Mouse (Mus musculus) hindbrain, embryonic 11.5 days (tissue): Measurements from ENCODE around the gene Anks4b. TPM values are rescaled to one million over a fixed set of nuclear protein-coding genes. Genes with fewer than 3 reads are reported as not detected.

ENCODE experiments used
- ATAC-seq: fragments of 200-750 bp; cut with Nextera tagmentation; 2 replicates; pipeline ENCODE4 v1.8.0; 2017; ENCODE audit warnings: mild to moderate bottlenecking, moderate TSS enrichment, moderate library complexity; ENCODE audit not compliant: low FRiP score
- DNase-seq: peaks from one replicate; pipeline ENCODE4 v3.0.0-alpha.2; 2015; ENCODE audit warnings: low spot score
- H3K27ac ChIP-seq: fragments of 300-500 bp; sonication (generic); 2 replicates; pipeline ENCODE4 v1.5.1; 2014; ENCODE audit warnings: mild to moderate bottlenecking, low read depth, low read length
- H3K27me3 ChIP-seq: fragments of 300-500 bp; sonication (generic); 2 replicates; pipeline ENCODE4 v1.6.1; 2014; ENCODE audit warnings: mild to moderate bottlenecking, low read length, moderate library complexity, mixed read lengths; ENCODE audit not compliant: control insufficient read depth, insufficient read depth
- H3K36me3 ChIP-seq: fragments of 300-500 bp; sonication (generic); 2 replicates; pipeline ENCODE4 v1.6.1; 2014; ENCODE audit warnings: mild to moderate bottlenecking, low read length, moderate library complexity, mixed read lengths; ENCODE audit not compliant: control insufficient read depth, insufficient read depth
- H3K4me1 ChIP-seq: fragments of 300-500 bp; sonication (generic); replicated peaks from 2 replicates; pipeline ENCODE4 v1.6.1; 2014; ENCODE audit warnings: low read length, mixed read lengths; ENCODE audit not compliant: control insufficient read depth, insufficient read depth
- H3K4me2 ChIP-seq: fragments of 300-500 bp; sonication (generic); replicated peaks from 2 replicates; pipeline ENCODE4 v1.6.1; 2014; ENCODE audit warnings: mild to moderate bottlenecking, low read depth, low read length
- H3K4me3 ChIP-seq: fragments of 300-500 bp; sonication (generic); 2 replicates; pipeline ENCODE4 v1.5.1; 2014; ENCODE audit warnings: low read depth, low read length
- H3K9ac ChIP-seq: fragments of 300-500 bp; sonication (generic); 2 replicates; pipeline ENCODE4 v1.6.1; 2014; ENCODE audit warnings: low read depth, low read length
- H3K9me3 ChIP-seq: fragments of 300-500 bp; sonication (generic); 2 replicates; pipeline ENCODE4 v1.6.1; 2016; ENCODE audit warnings: low read length; ENCODE audit not compliant: control insufficient read depth
- WGBS: fragments of 180-500 bp; shearing (Covaris S2); extraction: QIAGEN DNeasy Blood & Tissue Kit; methylation state at CpG from one replicate; pipeline ENCODE4 v1.1.7; 2014; 5-methylcytosine and 5-hydroxymethylcytosine counted together
- polyA plus RNA-seq: library from polyadenylated mRNA; unstranded; fragments of >200 nt; fragmentation: Nextera tagmentation; extraction: Ambion mirVana; gene quantifications from 2 replicates; pipeline ENCODE4 v1.2.1, GENCODE M21; 2014

The Anks4b gene
- 0.08 TPM in 1 of 2 replicates, not detected in the other for polyA plus RNA-seq

DNA sequence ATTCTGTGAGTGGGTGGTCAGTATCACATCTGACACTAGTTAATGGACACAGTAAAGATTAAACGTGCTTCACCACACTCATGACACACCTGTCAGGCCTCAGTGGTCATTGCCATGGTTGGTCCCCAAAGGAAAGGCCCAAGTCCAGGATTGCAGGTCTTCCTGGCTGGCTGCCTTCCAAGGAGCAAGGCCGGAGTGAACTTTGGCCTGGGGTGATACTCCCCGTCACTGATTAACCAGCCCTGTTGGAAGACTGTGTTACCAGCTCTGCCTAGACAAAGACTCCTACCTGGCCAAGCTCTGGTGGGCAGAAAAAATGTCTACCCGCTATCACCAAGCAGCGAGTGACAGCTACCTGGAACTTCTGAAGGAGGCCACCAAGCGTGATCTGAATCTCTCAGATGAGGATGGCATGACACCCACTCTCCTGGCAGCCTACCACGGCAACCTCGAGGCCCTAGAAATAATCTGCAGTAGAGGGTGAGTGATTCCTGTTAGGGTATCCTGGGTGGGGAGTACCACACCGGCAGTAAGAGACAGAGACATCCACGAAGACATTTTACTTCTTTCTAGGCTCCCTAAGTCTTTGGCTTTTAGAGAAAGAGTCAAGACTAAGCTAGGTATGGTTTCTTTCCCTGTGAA, at the start of gene Anks4b:
Gene Anks4b, plus strand, starts transcription at position 256 of the 642 bp plus-strand sequence.
- H3K36me3 ChIP-seq, result no peaks in the 10 kb centered on the region
- H3K27me3 ChIP-seq, result no peaks in the 10 kb centered on the region
- no peak within 1 kb of the TSS for H3K9ac ChIP-seq
- ATAC-seq, result no peak
- no peak within 1 kb of the TSS for H3K4me2 ChIP-seq
- no peak within 1 kb of the TSS for H3K4me3 ChIP-seq
- no peak within 1 kb of the TSS for H3K27ac ChIP-seq
- no peaks in the 10 kb centered on the region for H3K4me1 ChIP-seq
- no peaks in the 10 kb centered on the region for H3K9me3 ChIP-seq
- WGBS, result 86% methylated on average over 10 of the region's 10 CpGs
- DNase-seq, result no peak

DNA sequence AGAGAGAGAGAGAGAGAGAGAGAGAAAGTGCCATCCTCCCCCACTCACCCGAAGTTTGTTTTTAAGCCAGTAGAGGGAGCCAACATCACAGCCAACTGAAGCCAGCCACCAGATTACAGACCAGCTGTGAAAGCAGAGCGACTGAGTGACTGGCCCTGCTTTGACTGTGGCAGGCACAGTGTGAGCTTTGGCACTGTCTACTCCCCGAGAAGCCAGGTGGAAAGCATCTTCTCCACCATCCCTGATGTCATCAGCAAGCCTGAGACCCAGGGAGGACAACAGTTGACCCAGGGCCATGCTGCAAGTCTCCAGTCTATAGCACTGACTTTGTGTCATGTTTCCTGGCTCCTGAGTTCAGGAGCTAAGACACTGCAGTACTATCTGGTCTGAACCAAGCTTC, 48.8 kb upstream of the Anks4b start:
- H3K4me3 ChIP-seq, result no peak overlapping the region

GRCm38 (mm10) chr7:120126976-120127685, 46.5 kb upstream of the Anks4b start:
- no peak overlapping the region for H3K4me3 ChIP-seq
- H3K27me3 ChIP-seq, result no peaks in the 10 kb centered on the region
- no peak overlapping the region for H3K27ac ChIP-seq
- WGBS, result 30% methylated on average over 5 of the region's 5 CpGs
- H3K36me3 ChIP-seq, result no peaks in the 10 kb centered on the region
- H3K9ac ChIP-seq, result no peak overlapping the region
- H3K4me1 ChIP-seq, result no peaks in the 10 kb centered on the region
- H3K9me3 ChIP-seq, result no peaks in the 10 kb centered on the region
- DNase-seq, result peak; percentile 12
- no peak for ATAC-seq
- no peak overlapping the region for H3K4me2 ChIP-seq

More for the DNA sequence above, 48.8 kb upstream of the Anks4b start:
- Histone ChIP-seq H3K27me3 (no peaks in the 10 kb centered on the region), H3K4me2 (no peak overlapping the region), H3K4me1 (no peaks in the 10 kb centered on the region), H3K9me3 (no peaks in the 10 kb centered on the region), H3K9ac (no peak overlapping the region), H3K36me3 (no peaks in the 10 kb centered on the region), H3K27ac (no peak overlapping the region)
- ATAC-seq (peak; percentile 79), DNase-seq (peak; percentile 83)
- 8% methylated on average over 3 of the region's 3 CpGs for WGBS

GRCm38 (mm10) chr7:120127686-120128059, 46.0 kb upstream of the Anks4b start:
- ATAC-seq (peak; percentile 31; the same call in 1 of the 2 replicates), DNase-seq (peak; percentile 37)
- Histone ChIP-seq H3K9ac (no peak overlapping the region), H3K4me1 (no peaks in the 10 kb centered on the region), H3K27me3 (no peaks in the 10 kb centered on the region), H3K4me3 (no peak overlapping the region), H3K9me3 (no peaks in the 10 kb centered on the region), H3K36me3 (no peaks in the 10 kb centered on the region), H3K4me2 (no peak overlapping the region), H3K27ac (no peak overlapping the region)
- WGBS, result 41% methylated on average over 4 of the region's 4 CpGs

DNA sequence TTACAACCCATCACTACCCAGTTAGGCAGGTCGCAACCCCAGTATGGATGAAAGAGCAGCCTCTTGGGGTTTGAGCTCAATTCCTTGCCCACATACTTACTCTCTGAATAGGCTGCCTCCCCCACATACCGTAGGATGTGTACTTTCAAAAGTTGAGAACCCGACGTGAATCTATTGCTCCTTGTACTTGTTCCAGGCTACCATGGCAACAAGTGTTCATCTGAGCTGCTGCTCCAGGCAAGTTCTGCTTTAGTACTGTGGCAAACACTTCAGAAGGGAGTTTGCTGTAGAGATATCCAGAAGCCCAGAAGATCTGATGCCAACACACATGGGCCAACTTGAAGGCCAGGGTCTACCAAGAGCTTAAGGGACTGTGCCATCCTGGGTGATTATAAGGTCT, 44.7 kb upstream of the Anks4b start:
- no peaks in the 10 kb centered on the region for H3K36me3 ChIP-seq
- ATAC-seq, result no peak
- no peak overlapping the region for H3K4me2 ChIP-seq
- H3K9ac ChIP-seq, result no peak overlapping the region
- H3K4me1 ChIP-seq, result no peaks in the 10 kb centered on the region
- no peak overlapping the region for H3K4me3 ChIP-seq
- H3K27ac ChIP-seq, result no peak overlapping the region
- 81% methylated on average over 4 of the region's 4 CpGs for WGBS
- no peaks in the 10 kb centered on the region for H3K27me3 ChIP-seq
- no peaks in the 10 kb centered on the region for H3K9me3 ChIP-seq
- no peak for DNase-seq

GRCm38 (mm10) chr7:120142743-120143142, 30.9 kb upstream of the Anks4b start:
- Histone ChIP-seq H3K4me3 (no peak overlapping the region), H3K9me3 (no peaks in the 10 kb centered on the region), H3K27me3 (no peaks in the 10 kb centered on the region), H3K4me2 (no peak overlapping the region), H3K4me1 (no peaks in the 10 kb centered on the region), H3K36me3 (no peaks in the 10 kb centered on the region), H3K9ac (no peak overlapping the region), H3K27ac (no peak overlapping the region)
- 90% methylated on average over 1 of the region's 1 CpGs for WGBS
- DNase-seq, result no peak
- no peak for ATAC-seq

GRCm38 (mm10) chr7:120145191-120145590, 28.5 kb upstream of the Anks4b start, which contains the start of gene Zp2:
Zp2 (minus strand) TSS chr7:120145291.
- Histone ChIP-seq H3K4me1 (no peaks in the 10 kb centered on the region), H3K4me2 (no peak within 1 kb of the TSS), H3K9me3 (no peaks in the 10 kb centered on the region), H3K4me3 (no peak within 1 kb of the TSS), H3K27ac (no peak within 1 kb of the TSS), H3K27me3 (no peaks in the 10 kb centered on the region), H3K36me3 (no peaks in the 10 kb centered on the region), H3K9ac (no peak within 1 kb of the TSS)
- ATAC-seq (no peak), DNase-seq (no peak)
- WGBS, result 73% methylated on average over 9 of the region's 9 CpGs

DNA sequence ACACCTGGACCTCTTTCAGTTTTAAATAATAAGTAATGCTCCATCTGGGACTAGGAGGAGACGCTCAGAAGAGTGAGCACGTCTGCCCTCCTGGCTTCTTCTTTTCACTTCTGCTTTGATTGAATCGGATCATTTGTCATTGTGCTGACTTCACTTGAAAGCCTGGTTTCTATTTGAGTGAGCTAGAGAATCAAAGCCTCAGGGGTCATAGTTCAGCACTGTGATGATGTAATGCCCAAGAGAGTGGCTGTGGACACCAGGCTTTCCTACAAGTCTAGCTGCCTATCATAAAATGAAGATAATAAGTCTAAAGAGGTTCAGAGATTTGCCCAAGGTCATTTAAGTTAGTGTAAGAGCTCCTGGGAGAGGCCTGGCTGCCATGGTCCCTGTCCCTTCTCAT, 23.4 kb upstream of the Anks4b start:
- 10% methylated on average over 3 of the region's 3 CpGs for WGBS
- Histone ChIP-seq H3K9me3 (no peaks in the 10 kb centered on the region), H3K27me3 (no peaks in the 10 kb centered on the region), H3K4me2 (no peak overlapping the region), H3K27ac (no peak overlapping the region), H3K9ac (no peak overlapping the region), H3K36me3 (no peaks in the 10 kb centered on the region), H3K4me3 (no peak overlapping the region), H3K4me1 (no peaks in the 10 kb centered on the region)
- peak; percentile 35 for DNase-seq
- no peak for ATAC-seq

GRCm38 (mm10) chr7:120150898-120151297, 22.8 kb upstream of the Anks4b start:
- Histone ChIP-seq H3K9ac (no peak overlapping the region), H3K9me3 (no peaks in the 10 kb centered on the region), H3K4me3 (no peak overlapping the region), H3K36me3 (no peaks in the 10 kb centered on the region), H3K4me1 (no peaks in the 10 kb centered on the region), H3K4me2 (no peak overlapping the region), H3K27ac (no peak overlapping the region), H3K27me3 (no peaks in the 10 kb centered on the region)
- no peak for ATAC-seq
- no peak for DNase-seq
- 72% methylated on average over 2 of the region's 2 CpGs for WGBS
